Mouse (Mus musculus) stomach, embryonic 15.5 days (tissue): Measurements from ENCODE around the gene Cntn4. TPM values are rescaled to one million over a fixed set of nuclear protein-coding genes. Genes with fewer than 3 reads are reported as not detected.

Source experiments
- ATAC-seq: fragments of 200-750 bp; cut with Nextera tagmentation; 2 replicates; pipeline ENCODE4 v1.8.0; 2017; ENCODE audit warnings: low read depth, moderate number of reproducible peaks, moderate TSS enrichment; ENCODE audit not compliant: insufficient read depth, low FRiP score
- H3K27ac ChIP-seq: fragments of 300-500 bp; sonication (generic); 2 replicates; pipeline ENCODE4 v1.5.1; 2015; ENCODE audit warnings: mild to moderate bottlenecking, inconsistent platforms
- H3K27me3 ChIP-seq: fragments of 300-500 bp; sonication (generic); replicated peaks from 2 replicates; pipeline ENCODE4 v1.6.1; 2015; ENCODE audit warnings: inconsistent platforms
- H3K36me3 ChIP-seq: fragments of 300-500 bp; sonication (generic); 2 replicates; pipeline ENCODE4 v1.6.1; 2015; ENCODE audit warnings: inconsistent platforms
- H3K4me1 ChIP-seq: fragments of 300-500 bp; sonication (generic); 2 replicates; pipeline ENCODE4 v1.6.1; 2015; ENCODE audit warnings: inconsistent platforms
- H3K4me2 ChIP-seq: fragments of 300-500 bp; sonication (generic); 2 replicates; pipeline ENCODE4 v1.6.1; 2015; ENCODE audit warnings: mild to moderate bottlenecking, inconsistent platforms
- H3K4me3 ChIP-seq: fragments of 300-500 bp; sonication (generic); replicated peaks from 2 replicates; pipeline ENCODE4 v1.5.1; 2015; ENCODE audit warnings: inconsistent platforms
- H3K9ac ChIP-seq: fragments of 300-500 bp; sonication (generic); 2 replicates; pipeline ENCODE4 v1.6.1; 2015; ENCODE audit warnings: inconsistent platforms
- H3K9me3 ChIP-seq: fragments of 300-500 bp; sonication (generic); 2 replicates; pipeline ENCODE4 v1.6.1; 2016; ENCODE audit warnings: inconsistent platforms
- WGBS: fragments of 180-500 bp; shearing (Covaris S2); methylation state at CpG from one replicate; pipeline ENCODE4 v1.1.7; 2015; 5-methylcytosine and 5-hydroxymethylcytosine counted together
- polyA plus RNA-seq: library from polyadenylated mRNA; unstranded; fragments of >200 nt; fragmentation: Nextera tagmentation; extraction: Ambion mirVana; gene quantifications from 2 replicates; pipeline ENCODE4 v1.2.1, GENCODE M21; 2015

Cntn4 gene
- polyA plus RNA-seq, 1 experiment from 2014 or later, result 2.3 TPM

- no peaks in the 10 kb centered on the region for H3K9me3 ChIP-seq
- WGBS, result 85% methylated on average over 1 of the region's 1 CpGs
- H3K9ac ChIP-seq, result no peak overlapping the region
- H3K4me3 ChIP-seq, result no peak overlapping the region
- no peaks in the 10 kb centered on the region for H3K36me3 ChIP-seq
- no peak for ATAC-seq
- no peak overlapping the region for H3K4me2 ChIP-seq
- H3K27ac ChIP-seq, result no peak overlapping the region
- no peaks in the 10 kb centered on the region for H3K4me1 ChIP-seq
- H3K27me3 ChIP-seq, result no peaks in the 10 kb centered on the region
Observed at GRCm38 (mm10) chr6:106727703-106728102, 1050.2 kb downstream of the Cntn4 start.

GRCm38 (mm10) chr6:106729682-106730314 is 1052.3 kb downstream of the Cntn4 start:
- H3K9me3 ChIP-seq, result no peaks in the 10 kb centered on the region
- no peak for ATAC-seq
- WGBS, result 65% methylated on average over 4 of the region's 4 CpGs

DNA sequence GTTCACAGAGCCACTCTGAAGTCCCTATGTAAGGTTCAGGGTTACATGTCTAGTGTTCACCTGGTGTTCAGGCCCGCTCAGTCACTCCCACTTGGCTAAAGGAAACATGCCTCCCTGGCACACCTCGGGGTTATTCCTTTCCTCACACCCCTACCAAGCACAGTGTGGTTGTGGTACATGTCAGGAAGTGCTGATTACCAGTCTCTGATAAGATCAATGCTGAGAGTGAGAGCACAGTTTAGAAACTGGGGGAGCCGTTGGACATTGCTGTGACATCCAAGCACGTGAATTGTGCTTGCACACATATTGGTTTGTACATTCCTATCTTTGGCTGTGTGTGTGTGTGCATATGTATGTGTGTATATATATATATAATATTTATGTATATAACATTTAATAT is 1055.1 kb downstream of the Cntn4 start:
- Histone ChIP-seq H3K4me3 (no peak overlapping the region), H3K4me2 (no peak overlapping the region), H3K9ac (no peak overlapping the region), H3K9me3 (no peaks in the 10 kb centered on the region), H3K36me3 (no peaks in the 10 kb centered on the region), H3K27ac (no peak overlapping the region), H3K4me1 (no peaks in the 10 kb centered on the region), H3K27me3 (no peaks in the 10 kb centered on the region)
- no peak for ATAC-seq
- WGBS, result 77% methylated on average over 4 of the region's 4 CpGs

More at GRCm38 (mm10) chr6:106729682-106730314, 1052.3 kb downstream of the Cntn4 start:
- Histone ChIP-seq H3K9ac (no peak overlapping the region), H3K4me3 (no peak overlapping the region), H3K27me3 (no peaks in the 10 kb centered on the region), H3K27ac (no peak overlapping the region), H3K36me3 (no peaks in the 10 kb centered on the region), H3K4me2 (no peak overlapping the region), H3K4me1 (no peaks in the 10 kb centered on the region)

- no peak overlapping the region for H3K27ac ChIP-seq
- no peak overlapping the region for H3K4me3 ChIP-seq
- H3K27me3 ChIP-seq, result no peaks in the 10 kb centered on the region
- WGBS, result 71% methylated on average over 3 of the region's 3 CpGs
- H3K4me2 ChIP-seq, result no peak overlapping the region
- no peak overlapping the region for H3K9ac ChIP-seq
- no peaks in the 10 kb centered on the region for H3K9me3 ChIP-seq
- no peaks in the 10 kb centered on the region for H3K4me1 ChIP-seq
- no peak for ATAC-seq
- no peaks in the 10 kb centered on the region for H3K36me3 ChIP-seq
Observed at GRCm38 (mm10) chr6:106738229-106738628, 1060.8 kb downstream of the Cntn4 start.

DNA sequence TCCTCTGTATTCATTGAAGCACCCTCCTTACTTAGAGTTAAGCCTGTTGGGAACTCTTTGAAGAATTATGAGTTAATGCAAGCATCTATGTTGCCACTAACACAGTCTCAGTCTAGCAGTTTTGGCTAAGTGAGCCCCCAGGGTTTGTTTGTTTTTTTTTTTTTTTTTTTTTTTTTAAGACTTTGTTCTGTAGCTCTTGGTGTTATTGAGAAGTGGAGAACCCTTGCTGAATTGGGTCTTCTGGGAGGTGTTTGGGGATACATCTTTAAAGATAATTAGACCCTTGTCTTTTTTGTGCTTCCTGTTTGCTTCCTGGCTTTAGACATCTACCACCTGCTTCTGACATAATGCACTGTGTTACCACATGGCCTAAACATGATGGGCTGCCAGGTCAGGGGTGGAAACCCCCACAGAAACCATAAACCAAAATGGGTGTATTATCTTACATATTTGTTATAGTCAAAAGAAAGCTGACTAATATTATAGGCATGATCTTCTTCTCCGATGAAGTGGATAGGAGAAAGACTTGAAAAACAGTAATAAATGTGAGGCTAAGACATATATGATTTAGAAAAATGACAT is 1062.9 kb downstream of the Cntn4 start:
- Histone ChIP-seq H3K27ac (no peak overlapping the region), H3K36me3 (no peaks in the 10 kb centered on the region), H3K4me3 (no peak overlapping the region), H3K4me1 (no peaks in the 10 kb centered on the region), H3K4me2 (no peak overlapping the region), H3K9me3 (no peaks in the 10 kb centered on the region), H3K9ac (no peak overlapping the region), H3K27me3 (no peaks in the 10 kb centered on the region)
- 72% methylated on average over 1 of the region's 1 CpGs for WGBS
- no peak for ATAC-seq

DNA sequence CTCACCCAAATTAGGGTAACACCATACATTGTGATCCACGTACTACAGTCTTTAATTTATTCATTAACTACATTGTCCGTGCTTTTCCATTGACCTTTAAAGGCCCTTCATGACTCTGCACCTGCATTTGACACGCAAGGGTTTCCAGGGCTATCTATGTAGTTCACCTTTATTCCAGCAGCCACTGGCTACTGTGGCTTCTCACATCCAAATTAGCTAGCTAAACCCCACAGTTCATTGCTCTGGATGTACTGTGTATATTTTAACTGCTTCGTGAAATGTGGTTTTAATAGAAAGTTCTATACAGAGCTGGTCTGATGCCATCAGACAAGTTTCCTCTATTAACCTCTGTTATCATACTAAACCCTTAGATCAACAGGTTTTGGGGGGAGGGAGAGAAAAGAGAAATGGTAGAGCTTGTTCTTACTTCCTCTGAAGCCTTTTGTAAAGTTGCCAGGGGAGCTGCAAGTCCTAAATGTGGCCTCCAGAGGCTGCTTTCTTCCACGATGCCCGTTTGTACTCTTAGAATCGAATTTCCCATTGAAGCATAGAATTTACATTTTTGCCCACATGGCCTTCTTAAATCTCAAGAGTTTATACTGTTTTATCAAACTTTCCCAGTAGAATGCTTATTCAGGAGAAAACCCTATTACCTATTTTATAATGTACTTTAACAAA is 1066.2 kb downstream of the Cntn4 start:
- H3K9me3 ChIP-seq, result no peaks in the 10 kb centered on the region
- H3K4me1 ChIP-seq, result no peaks in the 10 kb centered on the region
- no peaks in the 10 kb centered on the region for H3K27me3 ChIP-seq
- no peaks in the 10 kb centered on the region for H3K36me3 ChIP-seq
- H3K4me3 ChIP-seq, result no peak overlapping the region
- no peak overlapping the region for H3K9ac ChIP-seq
- 78% methylated on average over 7 of the region's 7 CpGs for WGBS
- no peak overlapping the region for H3K4me2 ChIP-seq
- no peak overlapping the region for H3K27ac ChIP-seq
- ATAC-seq, result no peak

DNA sequence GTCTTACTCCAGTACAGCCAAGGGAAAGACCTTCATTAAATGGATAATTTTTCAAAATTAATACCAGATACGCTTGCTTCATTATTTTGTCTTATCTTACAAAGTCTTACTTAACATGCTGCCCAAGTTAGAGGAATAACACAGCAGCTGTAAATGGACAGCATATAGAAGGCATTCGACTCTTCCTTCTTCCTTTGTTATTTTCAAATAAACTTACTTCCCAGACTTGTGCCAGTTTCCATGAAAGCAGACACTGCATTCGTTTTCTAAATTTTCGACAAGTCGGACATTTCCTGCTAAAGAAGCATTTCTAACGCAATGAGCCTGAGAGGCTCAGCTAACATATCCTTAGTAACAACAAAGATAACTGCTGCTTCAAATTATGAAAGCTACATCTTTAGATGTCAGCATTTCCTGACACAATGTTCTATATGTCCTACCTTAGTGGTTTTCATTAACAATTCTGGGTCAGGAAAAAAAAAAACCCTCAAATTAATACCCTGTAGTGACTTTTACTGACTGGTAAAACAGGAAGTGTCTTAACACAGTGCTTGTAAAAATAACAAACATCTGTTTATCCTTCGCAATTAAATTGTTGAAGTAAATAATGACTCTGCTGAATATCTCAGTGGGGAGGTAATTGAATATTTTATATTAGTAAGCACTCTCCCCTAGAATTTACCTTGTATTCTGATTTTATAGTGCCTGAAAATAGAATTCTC is 1068.4 kb downstream of the Cntn4 start:
- 62% methylated on average over 7 of the region's 7 CpGs for WGBS
- H3K9ac ChIP-seq, result no peak overlapping the region

GRCm38 (mm10) chr6:106747251-106747650 is 1069.8 kb downstream of the Cntn4 start:
- Histone ChIP-seq H3K36me3 (no peaks in the 10 kb centered on the region), H3K4me3 (no peak overlapping the region), H3K9ac (no peak overlapping the region), H3K4me1 (no peaks in the 10 kb centered on the region), H3K4me2 (no peak overlapping the region), H3K27me3 (no peaks in the 10 kb centered on the region), H3K27ac (no peak overlapping the region), H3K9me3 (no peaks in the 10 kb centered on the region)
- 91% methylated on average over 5 of the region's 5 CpGs for WGBS
- no peak for ATAC-seq

More for the DNA sequence above, 1068.4 kb downstream of the Cntn4 start:
- Histone ChIP-seq H3K36me3 (no peaks in the 10 kb centered on the region), H3K4me3 (no peak overlapping the region), H3K9me3 (no peaks in the 10 kb centered on the region), H3K27me3 (no peaks in the 10 kb centered on the region), H3K4me2 (no peak overlapping the region), H3K27ac (no peak overlapping the region), H3K4me1 (no peaks in the 10 kb centered on the region)
- no peak for ATAC-seq

DNA sequence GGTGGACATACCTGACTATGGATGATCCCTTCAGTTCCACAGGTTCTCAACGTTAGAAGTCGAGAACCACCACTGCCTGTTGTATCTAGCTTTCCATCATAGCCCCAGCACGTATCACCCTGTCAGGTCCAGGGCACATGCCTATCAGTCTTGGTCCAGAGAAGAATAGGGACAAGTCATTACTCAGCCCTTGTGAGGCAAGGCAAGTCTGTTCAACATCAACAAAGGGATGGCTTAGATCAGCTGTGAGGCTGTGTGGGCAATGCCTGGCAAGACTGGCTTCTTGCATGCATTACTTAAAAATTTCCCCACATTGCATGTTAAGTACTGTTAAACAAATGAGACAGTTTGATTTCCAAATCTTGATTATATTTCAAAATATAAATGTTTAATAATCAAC is 1070.3 kb downstream of the Cntn4 start:
- H3K9ac ChIP-seq, result no peak overlapping the region
- no peaks in the 10 kb centered on the region for H3K4me1 ChIP-seq
- no peaks in the 10 kb centered on the region for H3K9me3 ChIP-seq
- no peaks in the 10 kb centered on the region for H3K27me3 ChIP-seq
- no peak overlapping the region for H3K4me2 ChIP-seq
- H3K4me3 ChIP-seq, result no peak overlapping the region
- H3K27ac ChIP-seq, result no peak overlapping the region
- WGBS, result 68% methylated on average over 3 of the region's 3 CpGs
- no peak for ATAC-seq
- H3K36me3 ChIP-seq, result no peaks in the 10 kb centered on the region
